Mouse (Mus musculus): ENCODE data around the gene Pgc.

- TF ChIP-seq CTCF (IDR thresholded peaks at IDR 0.05; ENCODE audit: extremely low read depth, insufficient read depth, insufficient read length, insufficient replicate concordance) (no peak), POLR2A (IDR thresholded peaks at IDR 0.05; ENCODE audit: low read depth, low read length) (no peak)
Measured at GRCm38 (mm10) chr17:47756366-47756765, 29.7 kb downstream of the Pgc start.

Measured in spleen, adult 2 months (tissue).